Mouse (Mus musculus) liver, embryonic 14.5 days (tissue): ENCODE data around the gene Gm13279.
"Not testable (repeated sequence)": the region's sequence is repeated elsewhere in the genome, so short reads cannot be mapped to it uniquely, and the experiment has no call there.

Experiments used
- CTCF ChIP-seq: IDR thresholded peaks from 2 replicates; pipeline ENCODE4 v1.5.1; 2016; ENCODE audit warnings: antibody characterized with exemption, low read depth, control low read depth
- EP300 ChIP-seq: IDR thresholded peaks from 2 replicates; pipeline ENCODE4 v1.6.1; 2016; ENCODE audit warnings: antibody characterized with exemption, low read depth

GRCm38 (mm10) chr4:88788402-88788801 is 8.8 kb upstream of the Gm13279 start, which contains the start of gene Gm13277:
- TF ChIP-seq CTCF: peak; percentile 66
- TF ChIP-seq EP300: not testable (repeated sequence)
